Mouse (Mus musculus) neural tube, embryonic 15.5 days (tissue): ENCODE results near the gene Ric1. TPM values are rescaled to one million over a fixed set of nuclear protein-coding genes. Genes with fewer than 3 reads are reported as not detected.
"Not testable (repeated sequence)": the region's sequence is repeated elsewhere in the genome, so short reads cannot be mapped to it uniquely, and the experiment has no call there.

Experiments used
- ATAC-seq: fragments of 200-750 bp; cut with Nextera tagmentation; 2 replicates; pipeline ENCODE4 v1.8.0; 2017; ENCODE audit warnings: mild to moderate bottlenecking, moderate TSS enrichment, moderate library complexity; ENCODE audit not compliant: low FRiP score
- H3K27ac ChIP-seq: fragments of 300-500 bp; sonication (generic); replicated peaks from 2 replicates; pipeline ENCODE4 v1.5.1; 2015; ENCODE audit warnings: mild to moderate bottlenecking, inconsistent platforms
- H3K27me3 ChIP-seq: fragments of 300-500 bp; sonication (generic); replicated peaks from 2 replicates; pipeline ENCODE4 v1.6.1; 2015; ENCODE audit warnings: inconsistent platforms
- H3K36me3 ChIP-seq: fragments of 300-500 bp; sonication (generic); 2 replicates; pipeline ENCODE4 v1.6.1; 2015; ENCODE audit warnings: inconsistent platforms
- H3K4me1 ChIP-seq: fragments of 300-500 bp; sonication (generic); 2 replicates; pipeline ENCODE4 v1.6.1; 2015; ENCODE audit warnings: inconsistent platforms
- H3K4me2 ChIP-seq: fragments of 300-500 bp; sonication (generic); 2 replicates; pipeline ENCODE4 v1.6.1; 2015; ENCODE audit warnings: inconsistent platforms, mild to moderate bottlenecking, moderate library complexity
- H3K4me3 ChIP-seq: fragments of 300-500 bp; sonication (generic); replicated peaks from 2 replicates; pipeline ENCODE4 v1.5.1; 2015; ENCODE audit warnings: mild to moderate bottlenecking, inconsistent platforms
- H3K9ac ChIP-seq: fragments of 300-500 bp; sonication (generic); replicated peaks from 2 replicates; pipeline ENCODE4 v1.6.1; 2015; ENCODE audit warnings: mild to moderate bottlenecking, inconsistent platforms
- H3K9me3 ChIP-seq: fragments of 300-500 bp; sonication (generic); replicated peaks from 2 replicates; pipeline ENCODE4 v1.6.1; 2016; ENCODE audit warnings: inconsistent platforms
- WGBS: fragments of 180-500 bp; shearing (Covaris S2); methylation state at CpG from one replicate; pipeline ENCODE4 v1.1.7; 2015; ENCODE audit warnings: mixed read lengths; 5-methylcytosine and 5-hydroxymethylcytosine counted together
- polyA plus RNA-seq: library from polyadenylated mRNA; unstranded; fragments of >200 nt; fragmentation: Nextera tagmentation; extraction: Ambion mirVana; gene quantifications from 2 replicates; pipeline ENCODE4 v1.2.1, GENCODE M21; 2015

The Ric1 gene
- polyA plus RNA-seq, 1 experiment from 2014 or later: 14.6 TPM

DNA sequence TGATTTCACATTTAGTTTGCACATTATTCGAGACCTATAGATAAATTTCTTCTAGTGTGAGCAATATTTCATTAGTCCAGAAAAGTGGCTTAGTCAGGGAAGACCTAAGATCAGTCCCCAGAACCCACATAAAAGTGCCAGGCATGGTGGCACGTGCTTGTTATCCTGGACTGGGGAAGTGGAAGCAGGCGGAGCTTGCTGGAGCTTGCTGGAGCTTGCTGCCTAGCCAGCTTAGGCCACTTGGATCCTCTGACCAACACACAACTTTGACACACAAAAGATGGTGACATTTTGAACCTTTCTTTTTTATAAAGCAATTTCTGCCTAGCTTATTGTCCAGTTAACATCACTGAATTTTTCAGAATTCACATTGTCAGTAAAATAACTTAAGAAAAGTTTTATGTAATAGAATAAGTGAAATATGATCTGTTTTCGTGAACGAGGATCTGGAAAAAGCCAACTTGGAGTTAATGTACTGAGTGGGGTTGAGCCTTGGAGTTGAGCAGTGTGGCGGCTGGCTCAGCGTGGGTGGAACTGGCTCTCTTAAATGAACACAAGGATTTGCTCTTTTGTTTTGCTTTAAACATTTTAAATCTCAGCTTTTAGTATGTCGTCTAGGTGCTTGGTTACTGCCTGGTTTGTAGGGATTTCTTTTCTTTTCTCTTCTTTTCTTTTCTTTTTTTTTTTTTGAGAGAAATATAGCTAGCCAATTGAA lies 20.3 kb downstream of the Ric1 start:
- Histone ChIP-seq H3K27me3 (no peaks in the 10 kb centered on the region), H3K27ac (no peak overlapping the region), H3K36me3 (no peaks in the 10 kb centered on the region), H3K4me1 (no peaks in the 10 kb centered on the region), H3K4me3 (no peak overlapping the region), H3K4me2 (no peak overlapping the region), H3K9me3 (no peaks in the 10 kb centered on the region), H3K9ac (no peak overlapping the region)
- WGBS: 82% methylated on average over 8 of the region's 8 CpGs
- ATAC-seq: no peak

DNA sequence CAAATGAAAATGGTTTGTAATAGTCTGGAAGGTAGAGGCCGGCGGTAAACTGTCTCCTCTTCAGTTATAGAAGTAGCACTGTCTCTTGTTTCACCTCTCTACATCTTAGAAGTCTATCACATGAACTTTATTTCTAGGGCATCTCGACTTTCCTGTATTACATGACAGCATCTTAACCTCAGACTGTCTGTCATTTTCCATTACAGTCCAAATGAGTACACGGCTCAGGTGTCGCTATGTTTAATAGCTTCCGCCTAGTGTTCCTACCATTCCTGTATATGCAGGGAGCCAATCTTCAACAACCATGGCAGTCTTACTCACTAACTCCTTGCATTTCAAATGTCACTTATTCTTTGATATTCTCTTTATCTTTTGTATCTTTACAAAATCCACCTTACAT lies 21.9 kb downstream of the Ric1 start:
- ATAC-seq: no peak
- no peaks in the 10 kb centered on the region for H3K36me3 ChIP-seq
- 96% methylated on average over 6 of the region's 6 CpGs for WGBS

DNA sequence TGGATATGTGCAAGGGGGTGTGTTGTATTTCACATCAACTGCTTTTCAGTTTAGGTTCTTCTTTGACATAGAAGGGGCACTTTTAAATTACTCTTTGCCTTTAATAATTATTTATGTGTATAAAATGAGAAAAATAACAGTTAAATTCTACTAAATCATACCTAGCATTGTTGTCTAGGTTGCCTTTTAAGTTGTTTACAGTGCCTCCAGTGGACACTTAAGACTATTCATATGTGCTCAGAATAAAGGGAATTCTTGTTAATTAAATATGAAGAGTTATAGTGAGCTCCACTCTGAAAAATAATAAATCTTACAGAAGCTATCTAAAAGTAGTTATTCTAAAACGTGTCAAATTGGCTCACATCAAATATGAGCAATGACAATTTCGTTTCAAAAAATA lies 28.5 kb downstream of the Ric1 start:
- Histone ChIP-seq H3K27ac (no peak overlapping the region), H3K4me1 (no peaks in the 10 kb centered on the region), H3K9me3 (no peaks in the 10 kb centered on the region), H3K4me3 (no peak overlapping the region), H3K27me3 (no peaks in the 10 kb centered on the region), H3K4me2 (no peak overlapping the region), H3K36me3 (no peaks in the 10 kb centered on the region), H3K9ac (no peak overlapping the region)
- WGBS: 90% methylated on average over 2 of the region's 2 CpGs
- ATAC-seq: no peak

More for the DNA sequence above, 21.9 kb downstream of the Ric1 start:
- H3K4me1 ChIP-seq: no peaks in the 10 kb centered on the region
- H3K9me3 ChIP-seq: no peaks in the 10 kb centered on the region
- H3K9ac ChIP-seq: no peak overlapping the region
- H3K27ac ChIP-seq: no peak overlapping the region
- no peak overlapping the region for H3K4me3 ChIP-seq
- H3K4me2 ChIP-seq: no peak overlapping the region
- no peaks in the 10 kb centered on the region for H3K27me3 ChIP-seq

DNA sequence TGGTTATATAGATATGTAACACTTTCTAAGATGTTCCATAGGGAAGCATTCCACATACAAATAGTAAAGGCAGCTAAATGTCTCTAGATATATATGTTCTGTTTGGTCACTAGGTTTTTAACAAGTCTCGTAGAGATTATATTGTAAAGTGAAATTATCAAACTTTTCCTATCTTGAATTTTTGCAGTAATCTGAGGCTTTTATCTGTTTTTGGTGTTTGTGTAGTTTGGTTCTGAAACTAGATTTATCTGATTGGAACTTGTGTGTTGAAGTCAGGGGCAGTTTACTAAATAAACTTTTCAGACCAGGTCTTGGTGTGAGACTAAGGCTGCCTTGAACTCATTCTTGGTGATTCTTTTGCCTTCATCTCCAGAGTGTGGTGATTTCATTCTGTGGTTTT lies 29.0 kb downstream of the Ric1 start:
- no peak overlapping the region for H3K27ac ChIP-seq
- no peaks in the 10 kb centered on the region for H3K36me3 ChIP-seq
- no peak for ATAC-seq
- no peaks in the 10 kb centered on the region for H3K27me3 ChIP-seq
- no peak overlapping the region for H3K9ac ChIP-seq
- WGBS: 100% methylated on average over 1 of the region's 1 CpGs
- no peak overlapping the region for H3K4me3 ChIP-seq
- H3K9me3 ChIP-seq: no peaks in the 10 kb centered on the region
- no peaks in the 10 kb centered on the region for H3K4me1 ChIP-seq
- no peak overlapping the region for H3K4me2 ChIP-seq

DNA sequence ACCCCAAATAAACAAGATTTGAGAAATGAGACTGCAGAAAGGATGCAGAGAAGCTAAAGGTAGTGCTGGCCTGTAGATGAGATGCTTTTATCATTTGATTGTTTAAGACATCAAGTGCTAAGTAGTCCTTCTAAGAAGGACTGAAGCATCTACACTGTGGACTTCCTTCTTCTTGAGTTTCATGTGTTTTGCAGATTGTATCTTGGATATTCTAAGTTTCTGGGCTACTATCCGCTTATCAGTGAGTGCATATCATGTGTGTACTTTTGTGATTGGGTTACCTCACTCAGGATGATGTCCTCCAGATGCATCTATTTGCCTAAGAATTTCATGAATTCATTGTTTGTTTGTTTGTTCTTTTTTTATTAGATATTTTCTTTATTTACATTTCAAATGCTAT lies 29.9 kb downstream of the Ric1 start:
- not testable (repeated sequence) for H3K4me1 ChIP-seq, H3K4me3 ChIP-seq, H3K4me2 ChIP-seq, H3K27me3 ChIP-seq, ATAC-seq, H3K9ac ChIP-seq, H3K9me3 ChIP-seq, H3K27ac ChIP-seq, H3K36me3 ChIP-seq
- 97% methylated on average over 1 of the region's 1 CpGs for WGBS

- H3K27ac ChIP-seq, H3K36me3 ChIP-seq, H3K9ac ChIP-seq, H3K4me2 ChIP-seq, H3K9me3 ChIP-seq, H3K27me3 ChIP-seq, H3K4me3 ChIP-seq, ATAC-seq, H3K4me1 ChIP-seq: not testable (repeated sequence)
- 96% methylated on average over 7 of the region's 7 CpGs for WGBS
Observed at GRCm38 (mm10) chr19:29557171-29557845, 35.2 kb downstream of the Ric1 start.

DNA sequence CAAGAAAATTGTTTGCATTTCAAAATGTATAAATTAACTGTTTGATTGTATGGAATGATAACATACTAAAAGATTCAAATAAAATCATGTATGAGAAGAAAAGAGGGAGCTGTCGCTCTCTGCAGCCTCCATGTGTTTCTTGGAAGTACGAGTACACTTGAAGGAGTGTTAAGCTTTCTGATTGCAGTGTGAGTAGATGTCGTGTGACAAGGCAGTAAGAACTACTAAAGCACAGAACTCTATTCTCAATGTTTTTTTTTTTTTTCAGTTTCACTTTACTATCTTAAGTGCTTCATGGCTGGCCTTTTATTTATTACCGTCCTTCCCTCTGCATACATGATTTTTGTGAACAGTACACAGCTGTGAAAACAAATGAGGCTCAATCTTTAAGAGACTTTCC lies 40.1 kb downstream of the Ric1 start:
- no peaks in the 10 kb centered on the region for H3K27me3 ChIP-seq
- no peak for ATAC-seq
- no peak overlapping the region for H3K9ac ChIP-seq
- no peak overlapping the region for H3K27ac ChIP-seq
- no peaks in the 10 kb centered on the region; the same call in 1 of the 2 replicates for H3K36me3 ChIP-seq
- H3K4me3 ChIP-seq: no peak overlapping the region
- H3K4me1 ChIP-seq: no peaks in the 10 kb centered on the region
- H3K9me3 ChIP-seq: no peaks in the 10 kb centered on the region
- H3K4me2 ChIP-seq: no peak overlapping the region
- 86% methylated on average over 4 of the region's 4 CpGs for WGBS

DNA sequence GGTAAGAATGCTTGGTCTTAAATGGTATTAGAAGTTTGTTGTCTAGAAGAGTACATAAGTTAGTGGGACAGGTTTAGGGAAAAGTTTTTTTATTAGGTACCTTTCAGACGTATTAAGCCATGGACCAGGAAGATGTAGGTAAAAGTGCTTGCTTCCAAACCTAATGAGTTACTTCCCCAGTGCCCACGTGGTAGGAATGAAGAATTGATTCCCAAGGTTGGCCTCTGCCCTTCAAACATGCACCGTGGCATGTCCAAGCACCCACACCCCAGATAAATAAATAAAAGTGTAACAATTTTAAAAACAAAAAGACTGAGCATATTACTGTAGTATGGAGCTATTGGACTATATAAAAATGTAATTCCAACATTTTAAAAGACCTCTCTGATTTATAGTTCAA lies 40.5 kb downstream of the Ric1 start:
- Histone ChIP-seq H3K9ac (no peak overlapping the region), H3K4me2 (no peak overlapping the region), H3K36me3 (no peaks in the 10 kb centered on the region; the same call in 1 of the 2 replicates), H3K4me1 (no peaks in the 10 kb centered on the region), H3K27ac (no peak overlapping the region), H3K9me3 (no peaks in the 10 kb centered on the region), H3K4me3 (no peak overlapping the region), H3K27me3 (no peaks in the 10 kb centered on the region)
- 70% methylated on average over 3 of the region's 3 CpGs for WGBS
- ATAC-seq: no peak

GRCm38 (mm10) chr19:29563258-29563779 lies 41.2 kb downstream of the Ric1 start:
- peak; percentile 55 for ATAC-seq
- Histone ChIP-seq H3K4me1 (no peaks in the 10 kb centered on the region), H3K36me3 (no peaks in the 10 kb centered on the region; the same call in 1 of the 2 replicates), H3K27ac (no peak overlapping the region), H3K9ac (no peak overlapping the region), H3K4me2 (no peak overlapping the region), H3K4me3 (no peak overlapping the region), H3K27me3 (no peaks in the 10 kb centered on the region), H3K9me3 (no peaks in the 10 kb centered on the region)
- WGBS: 70% methylated on average over 7 of the region's 7 CpGs

GRCm38 (mm10) chr19:29566512-29566911 lies 44.4 kb downstream of the Ric1 start:
- H3K9me3 ChIP-seq: no peaks in the 10 kb centered on the region
- no peaks in the 10 kb centered on the region for H3K27me3 ChIP-seq
- H3K4me1 ChIP-seq: no peaks in the 10 kb centered on the region
- WGBS: 95% methylated on average over 1 of the region's 1 CpGs
- ATAC-seq: no peak
- H3K9ac ChIP-seq: no peak overlapping the region
- no peak overlapping the region for H3K27ac ChIP-seq
- H3K4me2 ChIP-seq: no peak overlapping the region
- H3K4me3 ChIP-seq: no peak overlapping the region
- peaks cover 12% of the 10 kb centered on the region for H3K36me3 ChIP-seq

DNA sequence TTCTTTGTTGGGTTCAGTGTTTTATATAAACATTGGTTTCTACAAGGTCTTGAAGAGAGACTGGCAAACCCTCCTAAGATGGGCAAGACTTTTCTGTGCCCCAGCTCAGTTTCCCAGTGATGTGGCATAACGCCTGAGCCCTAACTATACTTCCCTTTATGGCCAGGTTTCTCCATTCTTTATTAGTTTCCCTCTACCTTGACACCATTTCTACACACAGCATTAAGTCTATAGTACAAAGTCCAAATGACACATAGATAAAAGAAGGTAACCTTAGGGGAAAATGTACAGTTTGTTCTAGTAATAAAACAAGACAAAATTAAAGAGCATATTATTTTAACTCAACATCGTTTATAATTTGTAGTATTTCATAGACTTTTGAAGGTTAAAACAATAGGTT lies 60.4 kb downstream of the Ric1 start:
- H3K9me3 ChIP-seq: no peaks in the 10 kb centered on the region
- H3K36me3 ChIP-seq: peaks cover 35% of the 10 kb centered on the region
- no peak overlapping the region for H3K9ac ChIP-seq
- no peak overlapping the region for H3K4me2 ChIP-seq
- WGBS: 95% methylated on average over 2 of the region's 2 CpGs
- no peak overlapping the region for H3K4me3 ChIP-seq
- ATAC-seq: no peak
- H3K4me1 ChIP-seq: no peaks in the 10 kb centered on the region
- H3K27ac ChIP-seq: no peak overlapping the region
- no peaks in the 10 kb centered on the region for H3K27me3 ChIP-seq

DNA sequence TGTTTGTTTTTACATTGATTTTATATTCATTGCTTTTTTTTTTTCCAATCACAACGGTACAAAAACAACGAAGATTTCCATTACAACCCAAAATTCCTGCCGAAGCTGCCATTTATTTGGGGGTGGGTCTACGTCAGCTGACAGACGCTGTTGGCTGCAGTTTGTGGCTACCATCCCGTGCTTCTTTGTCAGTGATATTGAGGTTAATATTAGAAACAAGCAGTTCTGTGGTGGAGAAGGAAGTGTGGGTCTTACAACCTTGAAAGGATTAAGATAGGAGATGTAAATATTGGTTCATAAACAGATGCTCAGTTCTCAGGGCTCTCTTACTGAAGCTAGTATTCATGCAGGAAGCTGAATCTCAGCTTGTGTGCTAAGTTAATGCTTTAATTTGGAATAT lies 61.7 kb downstream of the Ric1 start:
- no peaks in the 10 kb centered on the region for H3K9me3 ChIP-seq
- H3K27ac ChIP-seq: no peak overlapping the region
- no peak for ATAC-seq
- WGBS: 84% methylated on average over 6 of the region's 6 CpGs
- no peak overlapping the region for H3K4me3 ChIP-seq
- H3K36me3 ChIP-seq: peaks cover 45% of the 10 kb centered on the region
- H3K4me2 ChIP-seq: no peak overlapping the region
- H3K4me1 ChIP-seq: no peaks in the 10 kb centered on the region
- H3K27me3 ChIP-seq: no peaks in the 10 kb centered on the region
- no peak overlapping the region for H3K9ac ChIP-seq
